Mouse (Mus musculus) olfactory bulb, adult 2 months (tissue): ENCODE data around the gene Dync1i1.

ENCODE experiments used
- CTCF ChIP-seq: fragments of 200-500 bp; IDR thresholded peaks from 2 replicates; pipeline ENCODE4 v1.5.1; 2012; ENCODE audit warnings: low read depth, mild to moderate bottlenecking, low read length, moderate library complexity; ENCODE audit not compliant: insufficient read depth
- POLR2A ChIP-seq: fragments of 200-500 bp; IDR thresholded peaks from 2 replicates; pipeline ENCODE4 v1.6.1; 2012; ENCODE audit warnings: mild to moderate bottlenecking, low read depth, low read length, moderate library complexity; ENCODE audit not compliant: insufficient read depth

- TF ChIP-seq CTCF (no peak), POLR2A (no peak)
Observed at GRCm38 (mm10) chr6:5969613-5970012, 244.2 kb downstream of the Dync1i1 start.
